Comparison of ENCODE assay signal across 27 mouse cellular contexts in the genomic region with DNA sequence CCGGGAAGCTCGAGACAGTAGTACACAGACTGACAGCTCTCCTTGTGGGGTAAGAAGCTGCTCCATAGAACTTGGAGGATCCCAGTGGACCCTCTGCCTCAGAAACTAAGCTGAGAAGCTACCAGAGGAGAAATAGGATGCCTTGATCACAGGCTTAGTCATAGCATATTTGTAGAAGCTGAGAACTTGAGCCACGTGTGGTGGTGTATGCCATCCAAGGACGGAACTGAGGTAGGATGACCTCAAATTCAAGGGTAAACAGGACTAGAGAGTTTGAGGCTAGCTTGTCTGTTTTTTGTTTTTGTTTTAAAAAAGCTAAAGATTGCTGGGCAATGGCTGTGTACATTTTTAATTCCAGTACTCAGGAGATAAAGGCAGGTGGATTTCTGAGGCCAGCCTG. TPM values are rescaled to one million over a fixed set of nuclear protein-coding genes. Genes with fewer than 3 reads are reported as not detected.
DNase-seq lines count a peak whose midpoint lies in the region; TF ChIP-seq lines count a peak whose summit lies in the region.
"Had no signal": no experiment of that assay in that cellular context is flagged by ENCODE, and none has a peak within 500 bp of the region (broad histone marks: within the 10 kb centered on the region; RNA-seq: fewer than 3 reads in every experiment).

No protein-coding gene starts in this region.

- TF ChIP-seq CTCF in testis, adult 2 months (IDR thresholded peaks at IDR 0.05; ENCODE audit: control insufficient read depth, insufficient read depth, insufficient replicate concordance, low read depth, low read length) = no peak

- H3K27me3 ChIP-seq in testis, adult 2 months (ENCODE audit: control insufficient read depth, insufficient read depth, low read length) = no peaks in the 10 kb centered on the region
- H3K27me3 ChIP-seq in myocyte (ENCODE audit: control insufficient read depth, insufficient read depth, insufficient read length) = no peaks in the 10 kb centered on the region
- H3K27me3 ChIP-seq: embryonic facial prominence, embryonic 15.5 days; kidney, embryonic 15.5 days; limb, embryonic 12.5 days; megakaryocyte, embryonic 14.5 days; midbrain, embryonic 12.5 days; neural tube, embryonic 13.5 days had no signal

- peaks cover 6% of the 10 kb centered on the region for H3K36me3 ChIP-seq in testis, adult 2 months (ENCODE audit: control insufficient read depth, insufficient read depth, low read length)
- peaks cover 38% of the 10 kb centered on the region for H3K36me3 ChIP-seq in myocyte (ENCODE audit: control insufficient read depth, insufficient read depth)
- H3K36me3 ChIP-seq: neural tube, embryonic 13.5 days had no signal

- peak overlapping the region; percentile 24; the same call in 1 of the 2 replicates for H3K4me3 ChIP-seq in testis, adult 2 months (ENCODE audit: control insufficient read depth, low read depth, low read length)
- no peak overlapping the region for H3K4me3 ChIP-seq in myocyte
- H3K4me3 ChIP-seq: embryonic facial prominence, embryonic 15.5 days; kidney, embryonic 15.5 days; layer of hippocampus, adult 2 months; left cerebral cortex, adult 2 months; limb, embryonic 12.5 days; megakaryocyte, embryonic 14.5 days; midbrain, embryonic 12.5 days; neural tube, embryonic 13.5 days had no signal

- H3K4me2 ChIP-seq in myocyte (ENCODE audit: low read depth) = no peak overlapping the region
- H3K4me2 ChIP-seq: embryonic facial prominence, embryonic 15.5 days; kidney, embryonic 15.5 days; limb, embryonic 12.5 days; midbrain, embryonic 12.5 days; neural tube, embryonic 13.5 days had no signal

- H3K27ac ChIP-seq in testis, adult 2 months (ENCODE audit: control insufficient read depth, insufficient read depth, low read depth, low read length) = no peak overlapping the region
- H3K27ac ChIP-seq: embryonic facial prominence, embryonic 15.5 days; kidney, embryonic 15.5 days; layer of hippocampus, adult 2 months; left cerebral cortex, adult 2 months; limb, embryonic 12.5 days; midbrain, embryonic 12.5 days; neural tube, embryonic 13.5 days had no signal

- peaks cover 59% of the 10 kb centered on the region for H3K79me2 ChIP-seq in myocyte (ENCODE audit: control insufficient read depth, insufficient read depth)

- no peaks in the 10 kb centered on the region; the same call in 1 of the 2 replicates for H3K4me1 ChIP-seq in testis, adult 2 months (ENCODE audit: control insufficient read depth, insufficient read depth, low read length)

- no peak overlapping the region for H3ac ChIP-seq in myocyte (ENCODE audit: control insufficient read depth, insufficient read length)

- peak; percentile 55 for DNase-seq in adrenal gland, adult 8-10 months
- DNase-seq in adrenal gland, adult 18-20 months (ENCODE audit: low spot score in 2 of 2) = no peak
- DNase-seq in gastrocnemius, adult 18-20 months (ENCODE audit: low spot score) = peak; percentile 32
- no peak for DNase-seq in gastrocnemius, postnatal 4 days (ENCODE audit: low spot score in 2 of 2)
- no peak for DNase-seq in testis, postnatal 10 days (ENCODE audit: low spot score)
- DNase-seq in urinary bladder, postnatal 10 days (ENCODE audit: low spot score) = no peak
- DNase-seq: cerebellum, adult 2 months; cerebellum, postnatal 14 days; gastrocnemius, postnatal 36 days; kidney, adult 18-20 months; kidney, postnatal 25 days; lung, adult 18-20 months; lung, postnatal 4 days; right cerebral cortex, postnatal 4 days; thymus, adult 18-20 months; thymus, postnatal 36 days had no signal

- TF ChIP-seq POLR2A in testis, adult 2 months (IDR thresholded peaks at IDR 0.05; ENCODE audit: control insufficient read depth, low read depth, low read length) = no peak
- no peak for TF ChIP-seq POLR2A in myocyte (IDR thresholded peaks at IDR 0.05; ENCODE audit: insufficient read length, low read depth)

TF ChIP-seq in myocyte, 11 proteins besides CTCF, POLR2A, EP300 and RAD21:
- no peak for TF ChIP-seq MAX (IDR thresholded peaks at IDR 0.05; ENCODE audit: low read depth)
- TF ChIP-seq USF1 (IDR thresholded peaks at IDR 0.05; ENCODE audit: low read depth) = peak; percentile 2
- no peak for TF ChIP-seq TCF3 (IDR thresholded peaks at IDR 0.05; ENCODE audit: insufficient read length, low read depth)
- no peak for TF ChIP-seq REST (IDR thresholded peaks at IDR 0.05; ENCODE audit: insufficient read depth, insufficient read length)
- TF ChIP-seq SRF (IDR thresholded peaks at IDR 0.05; ENCODE audit: control insufficient read depth, insufficient read length, low read depth) = no peak
- TF ChIP-seq E2F4 (IDR thresholded peaks at IDR 0.05; ENCODE audit: insufficient read depth) = no peak

RNA-seq across cellular contexts. Expression of a gene that starts 3.9 kb away (rescaled TPM):
- total RNA-seq in adrenal gland, adult 8-10 months (2022) = 1 to 10 TPM; 5.1 to 8.3 (median 6.9) TPM
- 1 to 10 TPM; 1.9 to 4.3 TPM for total RNA-seq in adrenal gland, adult 18-20 months (2021)
- total RNA-seq in gastrocnemius, adult 18-20 months (2021) = 1 to 10 TPM; 2.3 to 2.5 TPM
- total RNA-seq in gastrocnemius, postnatal 4 days (2021) = 10 to 100 TPM; 14.6 to 16.1 TPM
- 54.3 and 56.0 TPM in 2 replicates for polyA plus RNA-seq in testis, adult 2 months (2012; rRNA removed)
- polyA plus RNA-seq in myocyte (2012; fragmentation: generic; extraction: Trizol) = 19.2 TPM

RNA-seq across cellular contexts. Expression of a gene that starts 14.6 kb away (rescaled TPM):
- 1 to 10 TPM in 3 of 4 experiments, under 1 TPM in 1; 0.26 to 1.8 (median 1.5) TPM for total RNA-seq in adrenal gland, adult 8-10 months (2022)
- total RNA-seq in adrenal gland, adult 18-20 months (2021) = under 1 TPM; 0.46 to 0.54 TPM
- total RNA-seq in gastrocnemius, adult 18-20 months (2021) = under 1 TPM; 0.38 to 0.46 TPM
- total RNA-seq in gastrocnemius, postnatal 4 days (2021) = 1 to 10 TPM in 1 of 2 experiments, under 1 TPM in 1; 0.47 to 1.3 TPM
- polyA plus RNA-seq in testis, adult 2 months (2012; rRNA removed) = 0.22 and 0.28 TPM in 2 replicates
- 0.20 TPM for polyA plus RNA-seq in myocyte (2012; fragmentation: generic; extraction: Trizol)
- polyA plus RNA-seq: lung, postnatal 0 days had no signal

RNA-seq across cellular contexts. Expression of a gene that starts 17.5 kb away (rescaled TPM):
- total RNA-seq in adrenal gland, adult 8-10 months (2022) = 10 to 100 TPM; 23.4 to 54.0 (median 37.5) TPM
- 10 to 100 TPM; 20.8 to 26.9 TPM for total RNA-seq in adrenal gland, adult 18-20 months (2021)
- 1 to 10 TPM; 2.1 to 2.6 TPM for total RNA-seq in gastrocnemius, adult 18-20 months (2021)
- 1 to 10 TPM; 1.4 to 2.2 TPM for total RNA-seq in gastrocnemius, postnatal 4 days (2021)
- 5.8 and 7.4 TPM in 2 replicates for polyA plus RNA-seq in testis, adult 2 months (2012; rRNA removed)
- polyA plus RNA-seq in myocyte (2012; fragmentation: generic; extraction: Trizol) = 1.7 TPM

RNA-seq across cellular contexts. Expression of a gene that starts 22.9 kb away (rescaled TPM):
- 10 to 100 TPM; 83.3 to 84.7 (median 83.9) TPM for total RNA-seq in adrenal gland, adult 8-10 months (2022)
- total RNA-seq in adrenal gland, adult 18-20 months (2021) = 10 to 100 TPM; 56.2 to 62.4 TPM
- 10 to 100 TPM; 18.2 to 19.2 TPM for total RNA-seq in gastrocnemius, adult 18-20 months (2021)
- 10 to 100 TPM; 30.5 to 33.2 TPM for total RNA-seq in gastrocnemius, postnatal 4 days (2021)
- 57.4 and 69.7 TPM in 2 replicates for polyA plus RNA-seq in testis, adult 2 months (2012; rRNA removed)
- 50.2 TPM for polyA plus RNA-seq in myocyte (2012; fragmentation: generic; extraction: Trizol)

RNA-seq across cellular contexts. Expression of a gene that starts 38.0 kb away (rescaled TPM):
- 10 to 100 TPM; 45.1 to 60.9 (median 53.0) TPM for total RNA-seq in adrenal gland, adult 8-10 months (2022)
- total RNA-seq in adrenal gland, adult 18-20 months (2021) = 10 to 100 TPM; 25.8 to 29.0 TPM
- total RNA-seq in gastrocnemius, adult 18-20 months (2021) = 1 to 10 TPM; 8.3 TPM
- 10 to 100 TPM; 20.4 to 26.7 TPM for total RNA-seq in gastrocnemius, postnatal 4 days (2021)
- 47.2 and 66.7 TPM in 2 replicates for polyA plus RNA-seq in testis, adult 2 months (2012; rRNA removed)
- polyA plus RNA-seq in myocyte (2012; fragmentation: generic; extraction: Trizol) = 24.8 TPM

Comparison
In these comparisons a context has a peak if more than half of its experiments do, and no peak if none do; other contexts are left out.
1. DNase-seq: peak in adrenal gland, adult 8-10 months (single experiment) and gastrocnemius, adult 18-20 months (single experiment); none in adrenal gland, adult 18-20 months (0 of 2), gastrocnemius, postnatal 4 days (0 of 2), testis, postnatal 10 days (single experiment) and urinary bladder, postnatal 10 days (single experiment).
2. RNA of a gene that starts 17.5 kb away (total RNA-seq): 23.4 to 54.0 TPM in adrenal gland, adult 8-10 months and 20.8 to 26.9 TPM in adrenal gland, adult 18-20 months; 2.1 to 2.6 TPM in gastrocnemius, adult 18-20 months and 1.4 to 2.2 TPM in gastrocnemius, postnatal 4 days; every median in the first group is over 4 times any median in the second.